Mouse (Mus musculus) liver, embryonic 16.5 days (tissue): ENCODE results near the gene Tagap. TPM values are rescaled to one million over a fixed set of nuclear protein-coding genes. Genes with fewer than 3 reads are reported as not detected.

Experiments
- ATAC-seq: fragments of 200-750 bp; cut with Nextera tagmentation; 2 replicates; pipeline ENCODE4 v1.8.0; 2017; ENCODE audit warnings: low read depth, mild to moderate bottlenecking, moderate number of reproducible peaks, moderate library complexity
- H3K27ac ChIP-seq: fragments of 300-500 bp; sonication (generic); 2 replicates; pipeline ENCODE4 v1.5.1; 2014; ENCODE audit warnings: mild to moderate bottlenecking, low read length
- H3K27me3 ChIP-seq: fragments of 300-500 bp; sonication (generic); 2 replicates; pipeline ENCODE4 v1.6.1; 2014; ENCODE audit warnings: low read depth, low read length, mixed read lengths; ENCODE audit not compliant: control insufficient read depth, insufficient read depth
- H3K36me3 ChIP-seq: fragments of 300-500 bp; sonication (generic); 2 replicates; pipeline ENCODE4 v1.6.1; 2014; ENCODE audit warnings: mild to moderate bottlenecking; ENCODE audit not compliant: control insufficient read depth, insufficient read depth
- H3K4me1 ChIP-seq: fragments of 300-500 bp; sonication (generic); 2 replicates; pipeline ENCODE4 v1.6.1; 2014; ENCODE audit warnings: low read depth, low read length, mixed read lengths; ENCODE audit not compliant: control insufficient read depth
- H3K4me2 ChIP-seq: fragments of 300-500 bp; sonication (generic); 2 replicates; pipeline ENCODE4 v1.6.1; 2014; ENCODE audit warnings: low read depth, low read length, mixed read lengths
- H3K4me3 ChIP-seq: fragments of 300-500 bp; sonication (generic); 2 replicates; pipeline ENCODE4 v1.5.1; 2014; ENCODE audit warnings: low read depth, mild to moderate bottlenecking, low read length
- H3K9ac ChIP-seq: fragments of 300-500 bp; sonication (generic); 2 replicates; pipeline ENCODE4 v1.6.1; 2014; ENCODE audit warnings: low read depth, low read length
- H3K9me3 ChIP-seq: fragments of 300-500 bp; sonication (generic); replicated peaks from 2 replicates; pipeline ENCODE4 v1.6.1; 2016; ENCODE audit warnings: low read length; ENCODE audit not compliant: control insufficient read depth
- WGBS: fragments of 180-500 bp; shearing (Covaris S2); extraction: QIAGEN DNeasy Blood & Tissue Kit; methylation state at CpG from one replicate; pipeline ENCODE4 v1.1.7; 2014; ENCODE audit not compliant: insufficient replicate concordance; 5-methylcytosine and 5-hydroxymethylcytosine counted together
- polyA plus RNA-seq: library from polyadenylated mRNA; unstranded; fragments of >200 nt; fragmentation: Nextera tagmentation; extraction: Ambion mirVana; gene quantifications from 2 replicates; pipeline ENCODE4 v1.2.1, GENCODE M21; 2015

Gene Tagap
- polyA plus RNA-seq, 1 experiment from 2014 or later: 2.7 TPM

- WGBS: 55% methylated on average over 6 of the region's 6 CpGs
- ATAC-seq: no peak
Measured at GRCm38 (mm10) chr17:7888291-7888690, 37.5 kb upstream of the Tagap start.

GRCm38 (mm10) chr17:7889026-7889425 is 36.8 kb upstream of the Tagap start:
- Histone ChIP-seq H3K4me1 (no peaks in the 10 kb centered on the region; the same call in 1 of the 2 replicates), H3K4me3 (no peak overlapping the region), H3K27ac (no peak overlapping the region), H3K27me3 (no peaks in the 10 kb centered on the region), H3K4me2 (no peak overlapping the region), H3K9me3 (no peaks in the 10 kb centered on the region), H3K36me3 (no peaks in the 10 kb centered on the region), H3K9ac (no peak overlapping the region)
- 28% methylated on average over 9 of the region's 9 CpGs for WGBS
- no peak for ATAC-seq

More at GRCm38 (mm10) chr17:7888291-7888690, 37.5 kb upstream of the Tagap start:
- H3K4me3 ChIP-seq: no peak overlapping the region
- H3K36me3 ChIP-seq: no peaks in the 10 kb centered on the region
- no peaks in the 10 kb centered on the region for H3K27me3 ChIP-seq
- H3K4me1 ChIP-seq: no peaks in the 10 kb centered on the region; the same call in 1 of the 2 replicates
- no peak overlapping the region for H3K27ac ChIP-seq
- H3K9ac ChIP-seq: no peak overlapping the region
- H3K4me2 ChIP-seq: no peak overlapping the region
- no peaks in the 10 kb centered on the region for H3K9me3 ChIP-seq

- WGBS: 52% methylated on average over 8 of the region's 8 CpGs
- H3K4me1 ChIP-seq: no peaks in the 10 kb centered on the region; the same call in 1 of the 2 replicates
- no peaks in the 10 kb centered on the region for H3K9me3 ChIP-seq
- no peak for ATAC-seq
- no peak overlapping the region for H3K4me3 ChIP-seq
- H3K36me3 ChIP-seq: no peaks in the 10 kb centered on the region
- no peak overlapping the region for H3K9ac ChIP-seq
- H3K4me2 ChIP-seq: no peak overlapping the region
- no peaks in the 10 kb centered on the region for H3K27me3 ChIP-seq
- no peak overlapping the region for H3K27ac ChIP-seq
Measured at GRCm38 (mm10) chr17:7892676-7893075, 33.1 kb upstream of the Tagap start.

- no peaks in the 10 kb centered on the region; the same call in 1 of the 2 replicates for H3K4me1 ChIP-seq
- H3K9me3 ChIP-seq: no peaks in the 10 kb centered on the region
- H3K27me3 ChIP-seq: no peaks in the 10 kb centered on the region
- no peak overlapping the region for H3K27ac ChIP-seq
- H3K4me2 ChIP-seq: no peak overlapping the region
- WGBS: 59% methylated on average over 3 of the region's 3 CpGs
- H3K36me3 ChIP-seq: no peaks in the 10 kb centered on the region
- no peak for ATAC-seq
- no peak overlapping the region for H3K4me3 ChIP-seq
- no peak overlapping the region for H3K9ac ChIP-seq
Measured at GRCm38 (mm10) chr17:7894094-7894493, 31.7 kb upstream of the Tagap start.

GRCm38 (mm10) chr17:7896047-7896635 is 29.7 kb upstream of the Tagap start:
- H3K27me3 ChIP-seq: no peaks in the 10 kb centered on the region
- H3K9ac ChIP-seq: no peak overlapping the region
- H3K4me1 ChIP-seq: no peaks in the 10 kb centered on the region; the same call in 1 of the 2 replicates
- 50% methylated on average over 10 of the region's 10 CpGs for WGBS
- ATAC-seq: no peak
- H3K9me3 ChIP-seq: no peaks in the 10 kb centered on the region
- H3K27ac ChIP-seq: no peak overlapping the region
- no peaks in the 10 kb centered on the region for H3K36me3 ChIP-seq
- H3K4me2 ChIP-seq: no peak overlapping the region
- no peak overlapping the region for H3K4me3 ChIP-seq

GRCm38 (mm10) chr17:7897120-7897519 is 28.7 kb upstream of the Tagap start:
- H3K9ac ChIP-seq: no peak overlapping the region
- H3K36me3 ChIP-seq: no peaks in the 10 kb centered on the region
- peak overlapping the region; percentile 12; the same call in 1 of the 2 replicates for H3K4me3 ChIP-seq
- H3K27me3 ChIP-seq: no peaks in the 10 kb centered on the region
- no peak overlapping the region for H3K27ac ChIP-seq
- H3K9me3 ChIP-seq: no peaks in the 10 kb centered on the region
- 39% methylated on average over 11 of the region's 11 CpGs for WGBS
- ATAC-seq: no peak
- peak overlapping the region; percentile 34; the same call in 1 of the 2 replicates for H3K4me2 ChIP-seq
- no peaks in the 10 kb centered on the region; the same call in 1 of the 2 replicates for H3K4me1 ChIP-seq

GRCm38 (mm10) chr17:7897756-7898155 is 28.0 kb upstream of the Tagap start:
- Histone ChIP-seq H3K9me3 (no peaks in the 10 kb centered on the region), H3K27ac (no peak overlapping the region), H3K4me3 (no peak overlapping the region), H3K4me2 (no peak overlapping the region), H3K36me3 (no peaks in the 10 kb centered on the region), H3K27me3 (no peaks in the 10 kb centered on the region), H3K4me1 (no peaks in the 10 kb centered on the region; the same call in 1 of the 2 replicates), H3K9ac (no peak overlapping the region)
- WGBS: 48% methylated on average over 4 of the region's 4 CpGs
- ATAC-seq: no peak

- no peak overlapping the region for H3K4me3 ChIP-seq
- H3K9ac ChIP-seq: no peak overlapping the region
- no peak for ATAC-seq
- no peaks in the 10 kb centered on the region; the same call in 1 of the 2 replicates for H3K4me1 ChIP-seq
- 60% methylated on average over 6 of the region's 6 CpGs for WGBS
- no peaks in the 10 kb centered on the region for H3K36me3 ChIP-seq
- H3K4me2 ChIP-seq: no peak overlapping the region
- H3K27me3 ChIP-seq: no peaks in the 10 kb centered on the region
- no peaks in the 10 kb centered on the region for H3K9me3 ChIP-seq
- H3K27ac ChIP-seq: no peak overlapping the region
Measured at GRCm38 (mm10) chr17:7899233-7899632, 26.6 kb upstream of the Tagap start.

- no peak overlapping the region for H3K4me2 ChIP-seq
- no peaks in the 10 kb centered on the region for H3K9me3 ChIP-seq
- H3K36me3 ChIP-seq: no peaks in the 10 kb centered on the region
- no peak overlapping the region for H3K27ac ChIP-seq
- no peak overlapping the region for H3K4me3 ChIP-seq
- 65% methylated on average over 4 of the region's 4 CpGs for WGBS
- no peak for ATAC-seq
- H3K4me1 ChIP-seq: no peaks in the 10 kb centered on the region; the same call in 1 of the 2 replicates
- no peaks in the 10 kb centered on the region for H3K27me3 ChIP-seq
- no peak overlapping the region for H3K9ac ChIP-seq
Measured at GRCm38 (mm10) chr17:7899961-7900360, 25.8 kb upstream of the Tagap start.
